13 mouse cellular contexts compared by ENCODE assay signal in genomic region chr6:129212421-129213195, GRCm38 (mm10). TPM values are rescaled to one million over a fixed set of nuclear protein-coding genes. Genes with fewer than 3 reads are reported as not detected.
DNase-seq lines count a peak whose midpoint lies in the region; ATAC-seq and TF ChIP-seq lines count a peak whose summit lies in the region.
"Had no signal": no experiment of that assay in that cellular context is flagged by ENCODE, and none has a peak within 500 bp of the region (broad histone marks: within the 10 kb centered on the region; RNA-seq: fewer than 3 reads in every experiment).

No protein-coding gene starts in this region.

- no peak for TF ChIP-seq EP300 in heart, adult 2 months (IDR thresholded peaks at IDR 0.05; ENCODE audit: insufficient read depth, low read depth, low read length)

- ATAC-seq in liver, embryonic 16.5 days (ENCODE audit: low read depth): peak; percentile 79
- ATAC-seq: forebrain, embryonic 15.5 days had no signal

- no peaks in the 10 kb centered on the region for H3K79me2 ChIP-seq in heart, adult 2 months (replicated peaks; ENCODE audit: control insufficient read depth, insufficient read depth, low read length)

- H3K4me2 ChIP-seq in liver, embryonic 16.5 days (ENCODE audit: low read depth, low read length): no peak overlapping the region
- H3K4me2 ChIP-seq: forebrain, embryonic 15.5 days; heart, embryonic 11.5 days; hindbrain, embryonic 15.5 days had no signal

- no peaks in the 10 kb centered on the region for H3K27me3 ChIP-seq in heart, adult 2 months (ENCODE audit: control insufficient read depth, insufficient read depth, low read length)
- no peaks in the 10 kb centered on the region for H3K27me3 ChIP-seq in liver, embryonic 16.5 days (ENCODE audit: control insufficient read depth, insufficient read depth, low read depth, low read length)
- H3K27me3 ChIP-seq in embryonic facial prominence, embryonic 10.5 days (replicated peaks; ENCODE audit: low read depth, poor library complexity, severe bottlenecking): no peaks in the 10 kb centered on the region
- H3K27me3 ChIP-seq: forebrain, embryonic 15.5 days; hindbrain, embryonic 15.5 days had no signal

- intact Hi-C loops in heart, adult 2 months (cut with DNase I): no loop called here
- intact Hi-C loops in heart, postnatal 10 days (cut with DNase I): no loop called here

- no peak for TF ChIP-seq CTCF in heart, adult 2 months (IDR thresholded peaks at IDR 0.05)

- H3K9me3 ChIP-seq in liver, embryonic 16.5 days (replicated peaks; ENCODE audit: control insufficient read depth, low read length): no peaks in the 10 kb centered on the region
- H3K9me3 ChIP-seq in embryonic facial prominence, embryonic 10.5 days: no peaks in the 10 kb centered on the region
- H3K9me3 ChIP-seq: forebrain, embryonic 15.5 days; hindbrain, embryonic 15.5 days had no signal

- H3K27ac ChIP-seq in heart, adult 2 months: peak overlapping the region; percentile 29
- H3K27ac ChIP-seq in liver, embryonic 16.5 days (ENCODE audit: low read length): peak overlapping the region; percentile 71
- H3K27ac ChIP-seq in embryonic facial prominence, embryonic 10.5 days (replicated peaks): no peak overlapping the region
- H3K27ac ChIP-seq: forebrain, embryonic 15.5 days; hindbrain, embryonic 15.5 days had no signal

- H3K4me1 ChIP-seq in heart, adult 2 months (ENCODE audit: control insufficient read depth, insufficient read depth, low read length): peaks cover 19% of the 10 kb centered on the region
- peaks cover 4% of the 10 kb centered on the region; the same call in 1 of the 2 replicates for H3K4me1 ChIP-seq in liver, embryonic 16.5 days (ENCODE audit: control insufficient read depth, low read depth, low read length)
- H3K4me1 ChIP-seq in embryonic facial prominence, embryonic 10.5 days: no peaks in the 10 kb centered on the region
- H3K4me1 ChIP-seq: forebrain, embryonic 15.5 days; hindbrain, embryonic 15.5 days had no signal

- H3K4me3 ChIP-seq in heart, adult 2 months: no peak overlapping the region
- H3K4me3 ChIP-seq in liver, embryonic 16.5 days (ENCODE audit: low read depth, low read length): no peak overlapping the region
- H3K4me3 ChIP-seq in embryonic facial prominence, embryonic 10.5 days: no peak overlapping the region
- H3K4me3 ChIP-seq: forebrain, embryonic 15.5 days; hindbrain, embryonic 15.5 days had no signal

- no peak for TF ChIP-seq POLR2A in heart, adult 2 months (IDR thresholded peaks at IDR 0.05; ENCODE audit: insufficient read depth, low read depth, low read length)

- no peak overlapping the region for H3K9ac ChIP-seq in heart, adult 2 months (ENCODE audit: low read depth, low read length)
- H3K9ac ChIP-seq in liver, embryonic 16.5 days (ENCODE audit: low read depth, low read length): no peak overlapping the region
- H3K9ac ChIP-seq: forebrain, embryonic 15.5 days; hindbrain, embryonic 15.5 days had no signal

- no peak for DNase-seq in heart, adult 2 months
- DNase-seq in heart, postnatal 10 days: no peak
- DNase-seq in adipocyte (ENCODE audit: low spot score): peak; percentile 44
- peak; percentile 73 to 94 for DNase-seq in kidney, adult 8-10 months
- no peak for DNase-seq in embryonic facial prominence, embryonic 10.5 days (ENCODE audit: low spot score)
- no peak for DNase-seq in gastrocnemius, postnatal 4 days (ENCODE audit: low spot score in 2 of 2)
- no peak for DNase-seq in left cerebral cortex, adult 8-10 months (ENCODE audit: low spot score in 2 of 2)
- DNase-seq: adrenal gland, postnatal 25 days; cerebellum, adult 11-12 months had no signal

- peaks cover 28% of the 10 kb centered on the region for H3K36me3 ChIP-seq in heart, adult 2 months (ENCODE audit: control insufficient read depth, insufficient read depth, low read length)
- H3K36me3 ChIP-seq in liver, embryonic 16.5 days (ENCODE audit: control insufficient read depth, insufficient read depth): no peaks in the 10 kb centered on the region
- no peaks in the 10 kb centered on the region for H3K36me3 ChIP-seq in embryonic facial prominence, embryonic 10.5 days (replicated peaks)
- H3K36me3 ChIP-seq: forebrain, embryonic 15.5 days; hindbrain, embryonic 15.5 days had no signal

RNA-seq across cellular contexts. Expression of gene Clec2d, which starts 32.2 kb away (rescaled TPM):
- 10 to 100 TPM; 28.7 to 40.7 TPM for total RNA-seq in heart, adult 2 months (2021)
- polyA plus RNA-seq in heart, adult 2 months (2012; rRNA removed): 32.4 and 47.0 TPM in 2 replicates
- total RNA-seq in heart, postnatal 10 days (2021): 10 to 100 TPM; 28.8 to 38.7 TPM
- polyA plus RNA-seq in liver, embryonic 16.5 days (2015; fragmentation: Nextera tagmentation; extraction: Ambion mirVana): 0.41 and 0.70 TPM in 2 replicates
- polyA plus RNA-seq in embryonic facial prominence, embryonic 10.5 days (2016; fragmentation: Nextera tagmentation; extraction: Ambion mirVana): not detected in 2 replicates
- 10 to 100 TPM; 32.1 to 44.6 TPM for total RNA-seq in gastrocnemius, postnatal 4 days (2021)
- 1 to 10 TPM; 9.0 to 9.9 (median 9.7) TPM for total RNA-seq in left cerebral cortex, adult 8-10 months (2022)
- polyA plus RNA-seq: heart, embryonic 11.5 days had no signal

Comparison
In these comparisons a context has a peak if more than half of its experiments do, and no peak if none do; other contexts are left out.
1. DNase-seq: peak in adipocyte (single experiment) and kidney, adult 8-10 months (2 of 2); none in heart, adult 2 months (0 of 2), heart, postnatal 10 days (0 of 2), embryonic facial prominence, embryonic 10.5 days (single experiment), gastrocnemius, postnatal 4 days (0 of 2) and left cerebral cortex, adult 8-10 months (0 of 2).